Mouse (Mus musculus): ENCODE measurements around the gene Rbms1. TPM values are rescaled to one million over a fixed set of nuclear protein-coding genes. Genes with fewer than 3 reads are reported as not detected.

Gene Rbms1
- total RNA-seq, 2 experiments from 2014 or later = 60.8 to 65.8 TPM

- DNase-seq = peak; percentile 24 to 37
Measured at GRCm38 (mm10) chr2:60796969-60797669, 165.9 kb downstream of the Rbms1 start.

GRCm38 (mm10) chr2:60796616-60796968, 166.4 kb downstream of the Rbms1 start:
- intact Hi-C loops (cut with DNase I) = loop anchor here (5.0 kb wide), 1 partner anchor 651 kb away; no protein-coding TSS in a partner anchor
- DNase-seq = no peak

More at GRCm38 (mm10) chr2:60796969-60797669, 165.9 kb downstream of the Rbms1 start:
- intact Hi-C loops (cut with DNase I) = loop anchor here (5.0 kb wide), 1 partner anchor 650 kb away; no protein-coding TSS in a partner anchor

- intact Hi-C loops (cut with DNase I) = loop anchor here (5.0 kb wide), 1 partner anchor 651 kb away; no protein-coding TSS in a partner anchor
- DNase-seq = no peak
Measured at GRCm38 (mm10) chr2:60795861-60796260, 167.1 kb downstream of the Rbms1 start.

GRCm38 (mm10) chr2:60792506-60792905, 170.5 kb downstream of the Rbms1 start:
- intact Hi-C loops (cut with DNase I) = no loop called here
- no peak for DNase-seq

GRCm38 (mm10) chr2:60789126-60789525, 173.9 kb downstream of the Rbms1 start:
- intact Hi-C loops (cut with DNase I) = no loop called here
- no peak for DNase-seq

- no peak for DNase-seq
- intact Hi-C loops (cut with DNase I) = no loop called here
Measured at GRCm38 (mm10) chr2:60788173-60788908, 174.7 kb downstream of the Rbms1 start.

GRCm38 (mm10) chr2:60787088-60787487, 175.9 kb downstream of the Rbms1 start:
- DNase-seq = no peak
- intact Hi-C loops (cut with DNase I) = no loop called here

- no peak for DNase-seq
Measured at GRCm38 (mm10) chr2:60786289-60786688, 176.7 kb downstream of the Rbms1 start.

GRCm38 (mm10) chr2:60774501-60774900, 188.5 kb downstream of the Rbms1 start:
- intact Hi-C loops (cut with DNase I) = no loop called here
- DNase-seq = no peak

More at GRCm38 (mm10) chr2:60786289-60786688, 176.7 kb downstream of the Rbms1 start:
- intact Hi-C loops (cut with DNase I) = no loop called here

GRCm38 (mm10) chr2:60773592-60773991, 189.4 kb downstream of the Rbms1 start:
- DNase-seq = peak; percentile 70 to 84
- intact Hi-C loops (cut with DNase I) = no loop called here

- DNase-seq = no peak
Measured at GRCm38 (mm10) chr2:60766420-60766819, 196.6 kb downstream of the Rbms1 start.

GRCm38 (mm10) chr2:60756218-60756617, 206.8 kb downstream of the Rbms1 start:
- intact Hi-C loops (cut with DNase I) = no loop called here

More at GRCm38 (mm10) chr2:60766420-60766819, 196.6 kb downstream of the Rbms1 start:
- intact Hi-C loops (cut with DNase I) = no loop called here

GRCm38 (mm10) chr2:60755101-60755500, 207.9 kb downstream of the Rbms1 start:
- intact Hi-C loops (cut with DNase I) = no loop called here
- DNase-seq = no peak

More at GRCm38 (mm10) chr2:60756218-60756617, 206.8 kb downstream of the Rbms1 start:
- no peak for DNase-seq

GRCm38 (mm10) chr2:60751274-60751673, 211.7 kb downstream of the Rbms1 start:
- intact Hi-C loops (cut with DNase I) = no loop called here
- no peak for DNase-seq

- intact Hi-C loops (cut with DNase I) = no loop called here
Measured at GRCm38 (mm10) chr2:60750591-60750990, 212.4 kb downstream of the Rbms1 start.

GRCm38 (mm10) chr2:60748585-60748984, 214.4 kb downstream of the Rbms1 start:
- intact Hi-C loops (cut with DNase I) = no loop called here
- DNase-seq = no peak

More at GRCm38 (mm10) chr2:60750591-60750990, 212.4 kb downstream of the Rbms1 start:
- DNase-seq = no peak

- intact Hi-C loops (cut with DNase I) = no loop called here
- peak; percentile 25 to 39 for DNase-seq
Measured at GRCm38 (mm10) chr2:60747590-60747989, 215.4 kb downstream of the Rbms1 start.

GRCm38 (mm10) chr2:60744674-60745073, 218.3 kb downstream of the Rbms1 start:
- intact Hi-C loops (cut with DNase I) = no loop called here

GRCm38 (mm10) chr2:60739389-60740137, 223.4 kb downstream of the Rbms1 start:
- intact Hi-C loops (cut with DNase I) = no loop called here
- DNase-seq = no peak

More at GRCm38 (mm10) chr2:60744674-60745073, 218.3 kb downstream of the Rbms1 start:
- DNase-seq = no peak

GRCm38 (mm10) chr2:60730929-60731328, 232.1 kb downstream of the Rbms1 start:
- DNase-seq = no peak
- intact Hi-C loops (cut with DNase I) = no loop called here

GRCm38 (mm10) chr2:60730024-60730423, 233.0 kb downstream of the Rbms1 start:
- peak; percentile 46 to 71 for DNase-seq
- intact Hi-C loops (cut with DNase I) = no loop called here
